Mouse (Mus musculus) retina, postnatal 1 day (tissue): Measurements from ENCODE around the gene Rnf138rt1.

Experiments used
- DNase-seq: peaks from one replicate; pipeline ENCODE4 v3.0.0-alpha.2; 2012

Rnf138rt1 gene

GRCm38 (mm10) chrX:163760617-163761434 is at the start of gene Rnf138rt1:
TSS of gene Rnf138rt1 (minus strand) at chrX:163761329.
- DNase-seq = peak; percentile 77

GRCm38 (mm10) chrX:163807270-163807669 is 46.1 kb upstream of the Rnf138rt1 start:
- DNase-seq = no peak

GRCm38 (mm10) chrX:163766290-163766689 is 5.2 kb upstream of the Rnf138rt1 start:
- no peak for DNase-seq

- no peak for DNase-seq
Observed at GRCm38 (mm10) chrX:163761435-163761828, 303 bp upstream of the Rnf138rt1 start.

GRCm38 (mm10) chrX:163745996-163746395 is 15.1 kb downstream of the Rnf138rt1 start:
- DNase-seq = no peak

GRCm38 (mm10) chrX:163743896-163744295 is 17.2 kb downstream of the Rnf138rt1 start:
- DNase-seq = no peak

- no peak for DNase-seq
Observed at GRCm38 (mm10) chrX:163738904-163739303, 22.2 kb downstream of the Rnf138rt1 start.

GRCm38 (mm10) chrX:163734145-163734544 is 27.0 kb downstream of the Rnf138rt1 start:
- no peak for DNase-seq

GRCm38 (mm10) chrX:163723630-163724029 is 37.5 kb downstream of the Rnf138rt1 start:
- DNase-seq = peak; percentile 4

- DNase-seq = peak; percentile 47
Observed at GRCm38 (mm10) chrX:163722785-163723577, 38.1 kb downstream of the Rnf138rt1 start.

- DNase-seq = no peak
Observed at GRCm38 (mm10) chrX:163720597-163720996, 40.5 kb downstream of the Rnf138rt1 start.
